Mouse (Mus musculus) thymus, postnatal 0 days (tissue): Measurements from ENCODE around the gene Ptrhd1. TPM values are rescaled to one million over a fixed set of nuclear protein-coding genes. Genes with fewer than 3 reads are reported as not detected.
"Not testable (repeated sequence)": the region's sequence is repeated elsewhere in the genome, so short reads cannot be mapped to it uniquely, and the experiment has no call there.

Source experiments
- DNase-seq: peaks from one replicate; pipeline ENCODE4 v3.0.0-alpha.2; 2015; ENCODE audit warnings: low spot score
- polyA plus RNA-seq: library from polyadenylated mRNA; unstranded; fragments of >200 nt; fragmentation: Nextera tagmentation; extraction: Ambion mirVana; gene quantifications from 2 replicates; pipeline ENCODE4 v1.2.1, GENCODE M21; 2015

Gene Ptrhd1
- polyA plus RNA-seq = 6.1 and 6.8 TPM in 2 replicates

DNA sequence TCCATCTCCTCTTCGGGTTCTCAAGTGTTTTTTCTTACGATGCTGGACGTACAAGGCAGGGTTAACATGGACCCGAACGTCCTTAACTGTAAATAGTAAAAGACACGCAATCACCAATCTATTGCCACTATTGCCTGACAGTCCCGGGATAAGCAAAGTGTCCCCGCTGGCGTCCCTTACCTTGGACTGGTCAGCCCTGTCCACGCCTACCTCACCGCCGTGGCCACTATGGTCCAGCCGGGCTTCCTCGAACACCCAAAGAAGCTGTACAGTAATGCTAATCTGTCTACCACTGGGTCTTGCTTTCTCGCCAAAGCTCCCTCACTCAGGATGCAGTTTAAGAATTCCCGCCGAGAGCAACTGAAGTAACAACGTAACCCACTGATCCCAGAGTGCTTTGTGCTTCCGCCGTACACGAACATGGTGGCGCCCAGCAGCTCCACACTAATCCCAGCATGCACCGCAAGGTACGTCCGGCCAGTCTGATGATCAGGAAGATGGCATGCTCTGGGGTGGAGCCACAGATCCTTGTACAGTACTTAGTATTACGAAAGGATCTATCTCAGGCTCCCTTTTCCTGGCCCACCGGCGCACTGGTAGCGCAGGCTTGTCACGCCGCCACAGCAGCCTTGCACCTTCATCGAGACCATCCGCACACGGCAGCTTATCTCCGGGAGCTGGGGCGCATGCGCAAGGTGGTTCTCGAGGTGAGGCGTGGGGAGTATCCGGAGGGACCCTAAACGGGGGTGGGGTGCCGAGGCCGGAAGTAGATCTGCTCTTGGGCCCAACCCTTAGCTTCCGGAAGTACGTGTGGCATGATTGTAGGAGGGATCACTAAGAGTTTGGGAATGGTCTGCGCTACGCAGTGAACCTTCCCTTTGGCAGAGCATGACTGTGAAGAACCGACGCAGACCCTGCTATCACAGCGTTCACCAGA, at the start of gene Ptrhd1, which contains the start of gene Cenpo:
Ptrhd1 (plus strand) TSS at position 456 of the 937 bp plus-strand sequence.
Cenpo (minus strand) TSS at position 723 of the 937 bp plus-strand sequence.
- peak; percentile 97 for DNase-seq

DNA sequence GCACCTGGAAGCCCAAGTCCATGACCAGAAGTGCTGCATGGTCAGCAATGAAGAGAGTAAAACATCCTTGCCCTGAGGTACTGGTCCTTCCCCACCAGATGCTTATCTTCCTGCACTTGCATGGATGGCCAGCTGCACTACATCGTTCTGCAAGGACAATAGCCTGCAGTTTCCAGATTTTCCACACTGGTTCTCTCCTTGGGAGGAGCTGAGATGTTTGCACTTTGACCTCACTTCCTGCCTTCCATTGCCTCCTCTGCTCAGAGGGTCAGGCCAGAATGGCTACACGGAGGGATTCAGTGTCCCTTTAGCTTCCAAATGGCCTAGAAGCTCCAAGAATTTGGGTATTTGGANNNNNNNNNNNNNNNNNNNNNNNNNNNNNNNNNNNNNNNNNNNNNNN, 49.2 kb upstream of the Ptrhd1 start:
- no peak for DNase-seq

DNA sequence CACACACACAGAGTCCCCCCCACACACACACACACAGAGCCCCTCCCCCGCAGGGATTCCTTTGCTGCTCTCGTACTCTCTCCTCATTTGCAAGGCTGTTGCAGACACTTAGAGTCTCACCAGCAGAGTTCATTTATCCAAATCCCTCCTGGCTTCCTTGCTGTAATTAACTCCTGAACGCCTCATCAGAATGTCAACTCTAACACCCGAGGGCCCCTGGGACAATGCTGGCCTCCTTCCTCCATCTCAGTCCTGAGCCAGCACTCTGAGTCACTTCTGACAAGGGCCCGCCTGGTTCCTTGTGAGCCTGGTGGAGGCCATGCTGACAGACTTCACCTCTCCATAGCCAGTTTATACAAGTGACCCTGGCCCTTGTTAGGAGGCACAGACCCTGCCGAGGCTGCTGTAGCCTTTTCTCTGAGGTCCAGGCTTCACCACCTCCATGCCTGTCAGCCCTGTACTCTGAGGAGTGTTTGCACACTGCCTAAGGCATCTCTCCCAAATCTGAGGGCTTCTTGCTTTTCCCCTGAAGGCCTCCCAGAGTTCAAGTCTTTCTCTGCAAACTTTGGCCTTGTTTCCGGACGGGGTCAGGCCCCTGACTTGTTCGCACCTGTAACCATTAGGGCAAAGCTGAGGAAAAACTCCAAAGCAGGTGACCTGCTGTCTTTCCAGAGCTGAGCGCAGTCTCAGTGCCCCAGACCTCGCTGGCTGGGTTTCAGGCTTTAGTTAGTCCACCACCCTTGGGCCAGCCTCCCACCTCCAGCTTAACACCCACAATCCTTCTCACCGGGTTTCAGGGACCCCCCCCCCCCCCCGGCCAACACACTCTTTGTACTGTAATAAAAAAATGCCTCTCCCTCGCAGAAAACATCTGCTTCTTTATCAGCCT, 45.4 kb upstream of the Ptrhd1 start:
- peak; percentile 10 for DNase-seq

GRCm38 (mm10) chr12:4189060-4189447, 44.8 kb upstream of the Ptrhd1 start:
- peak; percentile 75 for DNase-seq

- no peak for DNase-seq
Observed at GRCm38 (mm10) chr12:4192514-4192913, 41.3 kb upstream of the Ptrhd1 start.

DNA sequence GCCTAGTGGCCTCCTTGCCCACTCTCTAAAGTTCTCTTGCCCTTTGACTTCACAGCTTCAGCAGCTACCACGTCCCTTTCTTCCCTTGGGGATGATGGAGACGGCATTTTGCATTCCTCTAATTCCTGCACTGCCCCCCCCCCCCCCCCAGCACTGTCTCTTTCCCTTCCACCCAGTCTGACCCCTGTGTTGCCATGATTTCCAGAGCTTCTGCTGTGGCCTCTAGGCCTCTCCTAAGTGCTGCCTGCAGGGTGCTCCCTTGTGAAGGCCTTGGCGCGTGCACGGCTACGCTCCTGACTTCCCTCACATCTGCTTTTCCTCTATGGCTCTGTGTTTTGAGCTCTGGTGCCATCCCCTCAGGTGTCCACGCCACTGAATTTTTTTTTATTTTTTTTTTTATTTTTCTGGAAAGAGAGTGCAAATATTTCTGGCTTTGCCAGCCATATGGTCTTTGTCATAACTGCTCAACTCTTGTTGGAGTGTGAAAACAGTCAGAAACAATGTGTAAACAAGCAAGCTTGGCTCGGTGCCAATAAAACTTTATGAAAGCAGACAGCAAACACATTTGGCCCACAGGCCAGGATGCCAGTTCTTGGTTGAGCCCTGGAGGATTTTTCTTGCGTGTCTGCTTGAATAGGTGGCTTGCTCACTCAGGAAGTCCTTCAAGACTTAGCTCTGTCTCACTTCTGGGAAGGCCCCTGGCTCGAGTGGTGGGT, 40.6 kb upstream of the Ptrhd1 start:
- DNase-seq = no peak

DNA sequence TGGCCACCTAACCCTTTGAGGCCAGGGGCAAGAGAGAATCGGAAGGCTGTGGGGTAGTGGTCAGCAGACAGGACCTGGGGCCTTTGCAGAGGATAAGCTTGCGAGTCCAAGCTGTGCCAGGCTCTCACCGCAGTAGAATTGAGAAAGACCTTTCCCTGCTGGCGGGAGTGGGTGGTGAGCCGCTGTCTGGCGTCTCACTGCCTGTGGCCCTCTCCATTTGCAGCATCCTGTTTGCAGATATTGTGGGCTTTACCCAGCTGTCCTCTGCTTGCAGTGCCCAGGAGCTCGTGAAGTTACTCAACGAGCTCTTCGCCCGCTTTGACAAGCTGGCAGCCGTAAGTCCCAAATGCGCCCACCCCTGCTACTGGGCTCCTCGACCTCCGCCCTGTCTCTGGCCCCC, 39.2 kb upstream of the Ptrhd1 start:
- no peak for DNase-seq

GRCm38 (mm10) chr12:4198702-4199101, 35.1 kb upstream of the Ptrhd1 start:
- DNase-seq = no peak

- DNase-seq = no peak
Observed at GRCm38 (mm10) chr12:4199271-4199670, 34.6 kb upstream of the Ptrhd1 start.

DNA sequence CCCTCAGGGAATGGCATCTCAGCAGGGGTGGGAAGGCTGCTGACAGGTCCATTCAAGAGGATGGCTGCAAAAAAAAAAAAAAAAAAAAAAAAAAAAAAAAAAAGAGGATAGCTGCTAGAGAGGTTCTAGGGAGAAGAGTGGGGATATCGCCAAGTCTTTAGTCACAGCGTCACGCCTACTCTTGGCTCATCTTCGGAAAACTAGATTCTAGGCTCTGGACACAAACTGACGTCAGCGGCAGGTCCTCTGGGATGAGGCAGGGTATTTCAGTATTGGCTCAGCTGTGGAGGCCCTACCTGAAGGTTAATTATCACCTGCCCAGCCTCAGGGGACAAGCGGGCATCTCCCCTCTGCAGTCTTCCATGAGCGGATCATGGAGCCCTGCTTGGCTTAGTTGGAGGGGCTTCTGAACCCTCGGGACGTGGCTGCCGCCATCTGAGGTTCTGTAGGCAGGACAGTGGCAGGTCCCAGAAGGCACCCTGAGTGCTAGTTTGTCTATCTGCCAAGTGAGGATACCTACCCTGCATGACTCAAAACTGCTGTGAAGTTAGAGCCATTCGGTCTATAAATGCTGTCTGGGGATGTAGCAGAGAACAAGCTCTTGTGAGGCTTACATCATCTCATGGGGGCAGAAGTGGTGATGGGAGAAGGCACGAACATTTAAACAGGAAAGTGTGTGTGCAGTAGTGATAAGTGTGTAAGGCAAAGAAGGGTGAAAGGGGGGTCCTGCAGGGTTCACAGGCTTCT, 32.2 kb upstream of the Ptrhd1 start:
- no peak for DNase-seq

DNA sequence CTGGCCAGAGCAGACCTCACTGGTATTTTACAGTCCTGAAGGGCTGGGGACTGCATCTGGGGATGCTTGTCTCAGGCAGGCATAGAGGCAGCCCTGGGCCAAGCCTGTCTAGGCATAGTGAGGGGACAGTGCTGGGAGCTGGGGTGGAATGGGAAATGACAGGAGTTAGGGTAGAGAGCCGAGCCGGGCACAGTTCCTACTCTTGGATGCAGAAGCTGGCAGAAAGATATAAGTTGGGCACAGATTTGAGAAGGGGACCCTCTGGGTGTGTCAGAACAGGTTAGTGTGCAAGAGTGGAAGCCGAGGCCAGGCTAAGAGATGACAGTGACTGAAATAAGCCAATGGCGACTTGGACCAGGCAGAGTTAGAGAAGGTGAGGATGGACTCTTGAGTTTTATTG, 31.6 kb upstream of the Ptrhd1 start:
- no peak for DNase-seq

DNA sequence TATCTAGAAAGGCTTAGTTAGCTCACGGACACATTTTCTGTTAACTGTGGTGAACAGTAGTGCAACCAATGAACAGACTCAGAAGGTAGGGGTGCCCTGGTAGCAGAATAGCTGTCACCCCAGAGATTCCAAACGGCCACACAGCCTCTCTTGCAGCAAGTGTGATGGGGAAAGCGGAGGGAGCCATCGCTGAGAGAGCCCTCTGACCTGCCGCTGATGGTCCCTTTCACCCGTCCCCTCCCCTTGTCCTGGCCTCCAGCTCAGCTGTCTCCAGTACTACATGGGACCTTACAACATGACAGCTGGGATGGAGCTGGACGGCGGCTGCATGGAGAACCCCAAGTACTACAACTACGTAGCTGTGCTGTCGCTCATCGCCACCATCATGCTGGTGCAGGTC, 27.7 kb upstream of the Ptrhd1 start:
- DNase-seq = no peak

GRCm38 (mm10) chr12:4208405-4209133, 25.3 kb upstream of the Ptrhd1 start:
- DNase-seq = peak; percentile 50

DNA sequence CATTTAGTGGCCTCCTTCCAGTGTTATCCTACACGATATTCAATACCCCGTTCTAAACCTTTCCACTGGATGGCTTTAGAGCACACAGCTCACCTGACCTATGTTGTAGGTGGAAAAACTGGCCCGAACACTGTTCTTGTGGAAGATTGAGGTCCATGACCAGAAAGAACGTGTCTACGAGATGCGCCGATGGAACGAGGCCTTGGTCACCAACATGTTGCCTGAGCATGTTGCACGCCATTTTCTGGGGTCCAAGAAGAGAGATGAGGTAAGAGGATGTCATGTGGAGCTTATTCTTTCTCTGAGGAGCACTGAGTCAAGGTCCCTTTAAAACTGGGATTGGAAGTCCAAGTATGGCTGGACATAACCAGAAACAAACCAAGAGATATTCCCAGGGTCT, 24.6 kb upstream of the Ptrhd1 start:
- DNase-seq = no peak

GRCm38 (mm10) chr12:4211174-4211573, 22.7 kb upstream of the Ptrhd1 start:
- DNase-seq = no peak

DNA sequence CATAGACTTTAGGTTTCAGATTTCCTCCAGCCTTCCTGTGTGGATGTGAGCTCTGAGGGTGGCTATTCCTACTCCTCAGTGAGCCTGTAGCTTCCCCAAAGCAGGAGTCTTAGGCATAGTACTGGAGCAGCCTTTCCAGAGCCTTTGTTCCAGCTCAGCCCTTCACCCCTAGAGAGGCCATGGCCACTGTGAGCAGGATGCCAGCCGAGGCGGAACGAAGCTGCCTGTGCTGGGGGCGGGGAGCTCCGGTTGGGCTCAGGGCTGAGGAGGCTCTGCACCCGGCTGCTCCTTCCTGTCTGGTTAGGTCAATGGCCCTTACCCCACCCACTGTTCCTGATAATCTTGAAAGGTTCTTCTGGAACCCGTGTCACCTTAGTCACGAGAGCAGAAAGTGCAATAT, 20.9 kb upstream of the Ptrhd1 start:
- no peak for DNase-seq

DNA sequence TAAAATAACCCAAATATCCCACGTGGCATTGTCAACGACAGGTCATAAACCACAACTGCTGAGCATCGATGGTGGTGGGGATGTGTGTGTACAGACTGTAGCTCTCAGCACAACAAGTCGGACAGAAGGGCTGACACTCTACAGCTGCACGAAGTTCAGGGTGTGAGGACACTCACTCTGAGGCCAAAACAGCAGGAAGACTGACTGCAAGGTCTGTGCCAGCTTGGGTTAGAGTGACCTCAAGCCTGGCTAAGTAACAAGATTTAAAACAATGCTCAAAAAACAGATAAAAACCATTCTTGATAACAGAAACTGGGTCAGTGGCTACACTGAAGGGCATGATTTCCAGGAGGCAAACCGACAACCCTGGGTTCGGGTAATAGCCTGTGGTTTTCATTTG, 3.7 kb upstream of the Ptrhd1 start:
- DNase-seq = no peak

DNA sequence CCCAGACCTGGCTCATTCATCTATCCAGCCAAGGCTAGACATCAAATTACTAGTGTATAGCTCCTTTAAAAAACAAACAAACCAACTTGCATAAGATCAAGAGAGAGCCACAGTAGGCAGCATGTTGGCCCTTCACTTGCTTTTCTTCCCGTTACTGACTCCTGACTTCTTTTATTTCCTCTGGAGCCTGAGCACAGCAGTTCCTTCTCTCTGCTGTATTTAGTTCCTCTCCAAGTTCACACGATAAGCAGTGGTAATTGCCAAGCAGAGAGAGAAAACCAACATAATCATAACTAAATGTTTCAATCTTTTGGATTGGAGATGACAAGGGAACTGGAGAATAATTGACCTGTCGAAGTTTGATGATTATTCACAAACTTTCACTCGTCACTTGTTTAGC, 1.1 kb upstream of the Ptrhd1 start:
- DNase-seq = no peak

DNA sequence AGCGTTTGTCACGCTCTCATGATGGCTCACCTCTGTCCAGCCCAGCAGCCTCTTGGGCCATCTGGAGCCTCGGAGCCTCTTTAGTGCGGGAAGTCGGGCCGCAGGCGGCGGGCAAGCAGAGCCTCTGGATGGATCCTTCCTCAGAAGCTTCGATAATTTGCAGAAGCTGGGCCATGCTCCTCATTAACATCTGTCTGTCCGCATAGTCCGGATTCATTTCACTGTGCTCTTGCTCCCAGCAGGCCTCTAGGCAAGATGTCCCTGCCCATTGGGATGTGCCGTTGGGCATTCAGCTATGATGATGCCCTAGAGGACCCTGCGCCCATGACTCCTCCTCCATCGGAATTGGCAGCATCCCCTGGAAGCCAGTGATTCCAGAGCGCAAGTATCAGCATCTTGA, 3.7 kb downstream of the Ptrhd1 start:
- no peak for DNase-seq

GRCm38 (mm10) chr12:4240281-4240680, 6.5 kb downstream of the Ptrhd1 start:
- DNase-seq = not testable (repeated sequence)
